Mouse (Mus musculus) MEL (cell line): ENCODE results near the gene Gm6217.

Experiments used
- BHLHE40 ChIP-seq: IDR thresholded peaks from 2 replicates; pipeline ENCODE4 v1.6.1; 2012; ENCODE audit warnings: low read depth, mild to moderate bottlenecking, inconsistent platforms, low read length, improper control_type of control experiment, borderline replicate concordance
- CTCF ChIP-seq, 3 experiments: IDR thresholded peaks in 2 of 3; conservative IDR thresholded peaks in 1 of 3; 2 replicates each; pipeline ENCODE4 v1.5.1; 2011 to 2012; ENCODE audit warnings: low read length in 3 of 3, low read depth in 2 of 3, mild to moderate bottlenecking in 2 of 3, improper control_type of control experiment in 1 of 3, inconsistent platforms in 1 of 3, mixed read lengths in 1 of 3, moderate library complexity in 1 of 3; ENCODE audit not compliant: control insufficient read depth in 1 of 3, insufficient read depth in 1 of 3, poor library complexity in 1 of 3, severe bottlenecking in 1 of 3
- E2F4 ChIP-seq: IDR thresholded peaks from 2 replicates; pipeline ENCODE4 v1.6.1; 2011; ENCODE audit warnings: low read depth, low read length, improper control_type of control experiment, borderline replicate concordance
- ETS1 ChIP-seq: IDR thresholded peaks from 2 replicates; pipeline ENCODE4 v1.6.1; 2012; ENCODE audit warnings: low read depth, mild to moderate bottlenecking, inconsistent platforms, low read length, improper control_type of control experiment, moderate library complexity
- GATA1 ChIP-seq: IDR thresholded peaks from 2 replicates; pipeline ENCODE4 v1.6.1; 2011; ENCODE audit warnings: low read depth, low read length, improper control_type of control experiment
- HCFC1 ChIP-seq: IDR thresholded peaks from 2 replicates; pipeline ENCODE4 v1.6.1; 2012; ENCODE audit warnings: low read depth, mild to moderate bottlenecking, inconsistent platforms, low read length, improper control_type of control experiment, moderate library complexity
- KAT2A ChIP-seq: conservative IDR thresholded peaks from 2 replicates; pipeline ENCODE4 v1.6.1; 2012; ENCODE audit warnings: low read depth, low read length, improper control_type of control experiment, inconsistent platforms
- NRF1 ChIP-seq: IDR thresholded peaks from 2 replicates; pipeline ENCODE4 v1.6.1; 2014; ENCODE audit warnings: low read depth, mild to moderate bottlenecking, inconsistent platforms, low read length, improper control_type of control experiment, moderate library complexity; ENCODE audit not compliant: poor library complexity, insufficient read depth, severe bottlenecking
- POLR2A ChIP-seq, 2 experiments: IDR thresholded peaks; 2 replicates each; pipeline ENCODE4 v1.6.1; 2011 to 2012; ENCODE audit warnings: low read length in 2 of 2, mild to moderate bottlenecking in 2 of 2, control low read depth in 1 of 2, improper control_type of control experiment in 1 of 2, low read depth in 1 of 2, moderate library complexity in 1 of 2; ENCODE audit not compliant: control insufficient read depth in 1 of 2, insufficient read depth in 1 of 2, poor library complexity in 1 of 2
- TAL1 ChIP-seq: IDR thresholded peaks from 2 replicates; pipeline ENCODE4 v1.6.1; 2012; ENCODE audit warnings: mild to moderate bottlenecking, inconsistent platforms, low read length, moderate library complexity, mixed read lengths
- TCF12 ChIP-seq: IDR thresholded peaks from 2 replicates; pipeline ENCODE4 v1.6.1; 2014; ENCODE audit warnings: low read depth, mild to moderate bottlenecking, inconsistent platforms, low read length, improper control_type of control experiment, moderate library complexity
- ZNF384 ChIP-seq: IDR thresholded peaks from 2 replicates; pipeline ENCODE4 v1.6.1; 2012; ENCODE audit warnings: low read depth, mild to moderate bottlenecking, inconsistent platforms, low read length, improper control_type of control experiment

- TF ChIP-seq BHLHE40: no peak
- TF ChIP-seq GATA1: no peak
- no peak for TF ChIP-seq TAL1
- no peak for TF ChIP-seq CTCF (IDR thresholded peaks at IDR 0.05 in 2 of 3, conservative IDR thresholded peaks at IDR 0.05 in 1 of 3; ENCODE audit: control insufficient read depth in 1 of 3, insufficient read depth in 1 of 3, low read depth in 2 of 3, low read length in 3 of 3, poor library complexity in 1 of 3, severe bottlenecking in 1 of 3)
- no peak for TF ChIP-seq E2F4
- TF ChIP-seq HCFC1: no peak
- TF ChIP-seq POLR2A (IDR thresholded peaks at IDR 0.05; ENCODE audit: control insufficient read depth in 1 of 2, insufficient read depth in 1 of 2, low read depth in 1 of 2, low read length in 2 of 2, poor library complexity in 1 of 2): no peak
- TF ChIP-seq TCF12: no peak
- no peak for TF ChIP-seq ZNF384
- TF ChIP-seq KAT2A: no peak
- no peak for TF ChIP-seq ETS1
- no peak for TF ChIP-seq NRF1
Observed at GRCm38 (mm10) chr1:82977840-82978239, 46.6 kb upstream of the Gm6217 start.
